Mouse (Mus musculus) monocyte, adult 5-6 weeks (primary cell): ENCODE measurements at regions not wholly inside any gene's neighbourhood (a gene's known extent, or its start where the extent isn't known, plus 50 kb on each side); places are given as distances from the start of the nearest gene placed in this dataset.
A peak's percentile ranks its signal among the peaks of the same experiment; 100 is the strongest.

Source experiments
- ATAC-seq: fragments of 153-309, 156-312 bp; replicated peaks from 2 replicates; pipeline ENCODE4 v1.8.0; 2017; ENCODE audit warnings: mild to moderate bottlenecking; ENCODE audit not compliant: low TSS enrichment, insufficient number of reproducible peaks, severe bottlenecking, poor library complexity, low FRiP score

DNA sequence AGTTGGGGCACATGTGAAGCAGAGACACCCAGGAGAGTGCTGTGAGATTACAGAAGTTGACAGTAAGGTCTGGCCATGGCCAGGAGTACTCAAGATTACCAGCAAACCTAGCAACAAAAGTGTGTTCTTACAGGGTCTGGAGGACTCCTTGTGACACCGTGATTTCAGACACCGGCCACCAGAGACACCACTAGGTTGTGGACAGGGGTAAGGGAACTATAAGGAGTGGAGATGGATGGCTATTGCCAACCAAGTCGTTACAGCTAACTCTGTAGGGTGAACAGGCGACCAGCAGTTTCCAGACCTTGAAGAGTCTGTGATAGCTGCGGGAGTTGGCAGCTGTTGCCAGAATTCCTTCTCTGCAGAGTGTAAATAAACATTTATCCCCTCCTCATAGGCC is 54.4 kb upstream of the Cnih3 start:
- ATAC-seq: no peak

DNA sequence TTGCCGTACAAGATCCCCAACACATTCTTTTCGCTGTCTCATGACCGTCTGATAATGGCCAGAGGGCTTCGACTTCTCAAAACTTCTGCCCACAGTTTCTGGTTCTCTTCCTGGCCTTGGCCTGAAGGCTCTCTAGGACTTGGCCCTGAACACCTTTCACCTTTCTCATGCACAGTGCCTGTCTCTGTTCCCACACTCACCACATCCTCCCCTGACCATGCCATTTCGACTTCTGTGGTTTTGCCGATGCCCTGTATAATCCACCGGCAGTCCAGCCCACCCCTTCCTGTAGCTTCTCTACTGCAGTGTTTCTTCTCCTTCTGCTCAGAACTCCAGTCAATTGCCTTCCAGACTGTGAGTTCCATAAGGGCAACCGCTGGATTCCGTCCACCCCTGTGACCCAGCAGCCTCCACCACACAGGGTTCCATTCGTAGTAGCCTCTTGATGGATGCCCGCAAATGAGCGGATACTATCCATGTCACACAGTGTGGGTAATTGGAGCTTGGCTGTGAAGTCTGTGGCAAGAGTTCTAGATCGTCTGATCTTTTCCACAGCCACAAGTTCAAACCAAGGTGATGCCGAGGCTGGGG is 53.3 kb upstream of the Cnih3 start:
- 0 out of 2 replicates have a peak, but pooled peaks have one; percentile 50 for ATAC-seq

DNA sequence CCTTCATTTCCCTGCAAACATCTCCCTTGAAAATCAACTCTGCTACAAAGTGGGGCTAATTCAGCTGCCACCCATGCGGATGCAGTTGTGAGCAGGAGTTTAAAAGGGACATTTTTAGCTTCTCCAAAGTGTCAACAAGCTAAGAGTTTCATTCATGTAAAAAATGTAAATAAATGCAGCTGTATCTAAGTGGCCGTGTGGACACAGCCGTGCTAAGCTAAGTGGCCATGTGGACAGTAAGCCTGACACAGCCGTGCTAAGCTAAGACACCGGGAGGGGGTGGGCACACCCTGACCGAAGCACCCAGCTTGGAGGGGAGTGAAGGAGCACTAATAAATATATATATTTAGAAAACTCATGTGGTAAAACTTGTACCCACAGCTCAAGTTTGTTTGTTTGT is 52.6 kb upstream of the Cnih3 start:
- no peak for ATAC-seq

DNA sequence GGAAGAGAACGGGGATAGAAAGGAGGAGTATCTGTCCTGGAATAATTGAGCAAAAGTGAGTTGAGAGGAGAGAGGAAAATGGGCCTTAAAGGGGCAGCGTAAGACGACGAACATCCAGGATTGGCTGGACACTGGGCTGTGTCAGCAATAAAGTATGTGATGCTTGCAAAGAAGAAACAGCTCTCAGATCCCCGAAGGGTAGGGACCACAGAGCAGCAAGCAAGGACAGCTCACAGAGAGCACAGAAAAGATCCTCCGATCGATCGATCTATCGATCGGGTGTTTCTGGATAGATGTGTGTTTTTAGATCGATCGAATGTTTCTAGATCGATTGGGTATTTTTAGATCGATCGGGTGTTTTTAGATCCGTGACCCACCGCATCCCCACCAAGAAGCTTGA is 50.3 kb upstream of the Cnih3 start:
- ATAC-seq: no peak
